Mouse (Mus musculus) kidney, adult 2 months (tissue): ENCODE measurements around the gene Agps.
A peak's percentile ranks its signal among the peaks of the same experiment; 100 is the strongest.

Source experiments
- CTCF ChIP-seq: fragments of 200-500 bp; conservative IDR thresholded peaks from 2 replicates; pipeline ENCODE4 v1.5.1; 2011; ENCODE audit warnings: low read depth, mild to moderate bottlenecking, control low read depth, low read length, moderate library complexity, mixed read lengths; ENCODE audit not compliant: insufficient read depth, insufficient read length
- POLR2A ChIP-seq: fragments of 200-500 bp; IDR thresholded peaks from one replicate; pipeline ENCODE4 v1.6.1; 2011; ENCODE audit warnings: low read depth, low read length, control low read depth

- TF ChIP-seq CTCF (peak; percentile 86), POLR2A (no peak)
Measured at GRCm38 (mm10) chr2:75786075-75786474, 45.9 kb upstream of the Agps start.
